Mouse (Mus musculus): ENCODE measurements around the gene Ralgps1. TPM values are rescaled to one million over a fixed set of nuclear protein-coding genes. Genes with fewer than 3 reads are reported as not detected.

Ralgps1 gene
- polyA plus RNA-seq, 1 experiment: 9.5 TPM

GRCm38 (mm10) chr2:33318491-33318964 is 52.8 kb downstream of the Ralgps1 start:
- Histone ChIP-seq H3K36me3 (ENCODE audit: control insufficient read depth, insufficient read depth, low read length) (peaks cover 6% of the 10 kb centered on the region), H3K4me1 (ENCODE audit: control insufficient read depth, insufficient read depth, insufficient read length, low read length) (no peaks in the 10 kb centered on the region; the same call in 1 of the 2 replicates), H3K4me3 (ENCODE audit: low read depth, low read length) (no peak overlapping the region), H3K27me3 (ENCODE audit: control insufficient read depth, insufficient read depth, low read length) (no peaks in the 10 kb centered on the region), H3K27ac (ENCODE audit: insufficient read depth, low read depth, low read length) (no peak overlapping the region)
- no peak for TF ChIP-seq POLR2A (IDR thresholded peaks at IDR 0.05; ENCODE audit: low read depth, low read length)
- TF ChIP-seq CTCF (IDR thresholded peaks at IDR 0.05; ENCODE audit: extremely low read depth, insufficient read length, insufficient replicate concordance, low read depth, low read length): no peak
- 72% methylated on average over 8 of the region's 8 CpGs for WGBS

DNA sequence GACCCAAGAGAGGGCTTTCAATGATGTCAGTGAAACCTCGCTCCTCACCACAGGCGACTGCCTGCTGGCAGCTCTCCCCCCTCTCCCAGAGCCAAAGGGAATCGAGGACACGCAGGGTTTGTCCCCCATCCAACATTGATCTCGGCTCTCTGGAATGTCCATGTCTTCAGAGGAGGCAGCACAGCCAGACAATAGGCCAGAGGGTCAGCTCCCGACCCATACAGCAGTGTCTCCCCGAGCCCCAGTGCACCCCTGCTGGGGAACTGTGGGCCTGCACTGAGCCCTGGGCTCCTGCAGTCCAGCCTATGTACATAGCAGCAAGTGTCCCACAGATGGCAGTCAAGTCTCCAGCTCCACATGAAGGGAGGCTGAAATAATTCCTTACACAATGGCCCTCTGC is 54.8 kb downstream of the Ralgps1 start:
- Histone ChIP-seq H3K27me3 (ENCODE audit: control insufficient read depth, insufficient read depth, low read length) (no peaks in the 10 kb centered on the region), H3K27ac (ENCODE audit: insufficient read depth, low read depth, low read length) (peak overlapping the region; percentile 56; the same call in 1 of the 2 replicates), H3K4me1 (ENCODE audit: control insufficient read depth, insufficient read depth, insufficient read length, low read length) (no peaks in the 10 kb centered on the region; the same call in 1 of the 2 replicates), H3K36me3 (ENCODE audit: control insufficient read depth, insufficient read depth, low read length) (peaks cover under 1% of the 10 kb centered on the region; the same call in 1 of the 2 replicates), H3K4me3 (ENCODE audit: low read depth, low read length) (no peak overlapping the region)
- WGBS: 63% methylated on average over 7 of the region's 7 CpGs
- TF ChIP-seq POLR2A (IDR thresholded peaks at IDR 0.05; ENCODE audit: low read depth, low read length): no peak
- peak; percentile 50; the same call in 1 of the 2 replicates for TF ChIP-seq CTCF (IDR thresholded peaks at IDR 0.05; ENCODE audit: extremely low read depth, insufficient read length, insufficient replicate concordance, low read depth, low read length)

GRCm38 (mm10) chr2:33316063-33316405 is 55.3 kb downstream of the Ralgps1 start:
- Histone ChIP-seq H3K27me3 (ENCODE audit: control insufficient read depth, insufficient read depth, low read length) (no peaks in the 10 kb centered on the region), H3K4me1 (ENCODE audit: control insufficient read depth, insufficient read depth, insufficient read length, low read length) (no peaks in the 10 kb centered on the region; the same call in 1 of the 2 replicates), H3K36me3 (ENCODE audit: control insufficient read depth, insufficient read depth, low read length) (no peaks in the 10 kb centered on the region), H3K27ac (ENCODE audit: insufficient read depth, low read depth, low read length) (peak overlapping the region; percentile 56), H3K4me3 (ENCODE audit: low read depth, low read length) (no peak overlapping the region)
- WGBS: 94% methylated on average over 1 of the region's 1 CpGs
- no peak for TF ChIP-seq CTCF (IDR thresholded peaks at IDR 0.05; ENCODE audit: extremely low read depth, insufficient read length, insufficient replicate concordance, low read depth, low read length)
- TF ChIP-seq POLR2A (IDR thresholded peaks at IDR 0.05; ENCODE audit: low read depth, low read length): no peak

DNA sequence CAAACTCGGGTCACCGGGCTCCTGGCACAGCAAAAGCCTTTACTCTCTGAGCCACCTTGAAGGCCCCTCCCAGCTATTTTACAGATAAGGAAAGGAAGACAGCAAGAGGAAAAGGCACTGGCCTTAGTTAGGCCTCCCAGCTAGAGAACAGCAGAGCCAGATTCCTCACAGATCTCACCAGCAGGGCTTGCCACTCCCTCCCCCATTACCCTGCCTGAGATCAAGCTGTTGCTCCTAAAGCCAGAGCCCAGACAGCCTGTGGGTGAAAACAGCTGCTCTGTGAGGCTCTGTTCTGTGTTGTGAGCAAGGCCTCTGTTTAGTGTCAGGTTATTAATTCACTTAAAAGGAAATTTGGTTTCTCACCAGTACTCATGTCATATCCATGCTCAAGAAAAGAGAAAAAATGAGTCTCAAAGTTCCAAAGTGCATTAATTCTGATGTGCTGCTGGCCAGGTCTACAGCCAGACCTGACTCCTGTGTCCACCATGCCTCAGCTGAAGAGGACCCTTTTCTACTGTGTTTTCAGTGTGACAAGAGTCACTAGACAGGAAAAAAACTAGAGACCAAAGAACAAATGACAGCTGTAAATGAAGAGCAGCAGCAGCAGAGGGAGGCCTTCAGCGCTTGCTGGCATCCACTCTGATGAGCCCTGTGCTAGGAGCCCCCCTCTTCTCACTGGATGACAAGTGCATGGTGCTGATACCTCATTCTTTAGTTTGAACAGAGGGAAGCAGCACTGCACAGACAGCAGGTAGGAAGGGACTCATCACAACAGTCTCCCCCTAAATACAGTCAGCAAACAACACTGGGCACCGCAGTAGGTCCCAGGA is 55.8 kb downstream of the Ralgps1 start:
- no peak for TF ChIP-seq POLR2A (IDR thresholded peaks at IDR 0.05; ENCODE audit: low read depth, low read length)
- no peak for TF ChIP-seq CTCF (IDR thresholded peaks at IDR 0.05; ENCODE audit: extremely low read depth, insufficient read length, insufficient replicate concordance, low read depth, low read length)
- no peaks in the 10 kb centered on the region for H3K27me3 ChIP-seq (ENCODE audit: control insufficient read depth, insufficient read depth, low read length)
- peak overlapping the region; percentile 56 for H3K27ac ChIP-seq (ENCODE audit: insufficient read depth, low read depth, low read length)
- no peaks in the 10 kb centered on the region for H3K36me3 ChIP-seq (ENCODE audit: control insufficient read depth, insufficient read depth, low read length)
- WGBS: 57% methylated on average over 4 of the region's 4 CpGs
- H3K4me3 ChIP-seq (ENCODE audit: low read depth, low read length): no peak overlapping the region
- no peaks in the 10 kb centered on the region; the same call in 1 of the 2 replicates for H3K4me1 ChIP-seq (ENCODE audit: control insufficient read depth, insufficient read depth, insufficient read length, low read length)

DNA sequence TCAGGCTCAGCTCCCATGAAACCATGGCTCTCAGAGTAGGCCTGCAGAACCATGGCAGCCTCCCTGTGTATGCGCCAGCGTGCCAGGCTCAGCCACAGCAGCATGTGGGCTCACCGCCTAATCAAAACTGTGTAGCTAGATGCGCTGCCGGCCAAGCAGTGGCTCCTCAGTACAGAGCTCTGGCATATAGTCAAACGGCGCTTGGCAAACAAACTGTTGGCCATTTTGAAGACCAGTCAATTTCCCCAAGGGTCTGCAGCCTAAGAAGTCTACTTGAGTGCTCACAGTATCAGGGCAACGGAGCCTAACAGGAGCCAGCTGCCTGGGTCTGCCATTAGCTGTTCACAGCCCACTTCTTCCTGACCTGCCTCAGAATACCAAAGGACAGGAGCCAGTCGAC is 61.9 kb downstream of the Ralgps1 start:
- H3K36me3 ChIP-seq (ENCODE audit: control insufficient read depth, insufficient read depth, low read length): no peaks in the 10 kb centered on the region
- no peaks in the 10 kb centered on the region for H3K27me3 ChIP-seq (ENCODE audit: control insufficient read depth, insufficient read depth, low read length)
- no peak overlapping the region for H3K4me3 ChIP-seq (ENCODE audit: low read depth, low read length)
- TF ChIP-seq CTCF (IDR thresholded peaks at IDR 0.05; ENCODE audit: extremely low read depth, insufficient read length, insufficient replicate concordance, low read depth, low read length): no peak
- no peak for TF ChIP-seq POLR2A (IDR thresholded peaks at IDR 0.05; ENCODE audit: low read depth, low read length)
- no peak overlapping the region for H3K27ac ChIP-seq (ENCODE audit: insufficient read depth, low read depth, low read length)
- 93% methylated on average over 9 of the region's 9 CpGs for WGBS
- H3K4me1 ChIP-seq (ENCODE audit: control insufficient read depth, insufficient read depth, insufficient read length, low read length): no peaks in the 10 kb centered on the region

GRCm38 (mm10) chr2:33306565-33306964 is 64.7 kb downstream of the Ralgps1 start:
- no peak overlapping the region for H3K4me3 ChIP-seq (ENCODE audit: low read depth, low read length)
- H3K36me3 ChIP-seq (ENCODE audit: control insufficient read depth, insufficient read depth, low read length): no peaks in the 10 kb centered on the region
- H3K4me1 ChIP-seq (ENCODE audit: control insufficient read depth, insufficient read depth, insufficient read length, low read length): no peaks in the 10 kb centered on the region; the same call in 1 of the 2 replicates
- H3K27ac ChIP-seq (ENCODE audit: insufficient read depth, low read depth, low read length): no peak overlapping the region
- TF ChIP-seq CTCF (IDR thresholded peaks at IDR 0.05; ENCODE audit: extremely low read depth, insufficient read length, insufficient replicate concordance, low read depth, low read length): no peak
- no peak for TF ChIP-seq POLR2A (IDR thresholded peaks at IDR 0.05; ENCODE audit: low read depth, low read length)
- 95% methylated on average over 3 of the region's 3 CpGs for WGBS
- no peaks in the 10 kb centered on the region for H3K27me3 ChIP-seq (ENCODE audit: control insufficient read depth, insufficient read depth, low read length)

GRCm38 (mm10) chr2:33303416-33303947 is 67.8 kb downstream of the Ralgps1 start:
- WGBS: 79% methylated on average over 11 of the region's 11 CpGs
- H3K27ac ChIP-seq (ENCODE audit: insufficient read depth, low read depth, low read length): no peak overlapping the region
- TF ChIP-seq POLR2A (IDR thresholded peaks at IDR 0.05; ENCODE audit: low read depth, low read length) (no peak), CTCF (IDR thresholded peaks at IDR 0.05; ENCODE audit: extremely low read depth, insufficient read length, insufficient replicate concordance, low read depth, low read length) (no peak)
- H3K4me3 ChIP-seq (ENCODE audit: low read depth, low read length): no peak overlapping the region
- no peaks in the 10 kb centered on the region for H3K36me3 ChIP-seq (ENCODE audit: control insufficient read depth, insufficient read depth, low read length)
- H3K27me3 ChIP-seq (ENCODE audit: control insufficient read depth, insufficient read depth, low read length): no peaks in the 10 kb centered on the region
- peaks cover 3% of the 10 kb centered on the region; the same call in 1 of the 2 replicates for H3K4me1 ChIP-seq (ENCODE audit: control insufficient read depth, insufficient read depth, insufficient read length, low read length)
